8 mouse cellular contexts compared by ENCODE assay signal in genomic region chr19:5711218-5711617, GRCm38 (mm10). TPM values are rescaled to one million over a fixed set of nuclear protein-coding genes. Genes with fewer than 3 reads are reported as not detected.
DNase-seq lines count a peak whose midpoint lies in the region; ATAC-seq and TF ChIP-seq lines count a peak whose summit lies in the region.

No protein-coding gene starts in this region.

- H3K4me1 ChIP-seq in forebrain, postnatal 0 days (ENCODE audit: insufficient read depth): peaks cover 4% of the 10 kb centered on the region; the same call in 1 of the 2 replicates
- peaks cover 9% of the 10 kb centered on the region for H3K4me1 ChIP-seq in forebrain, embryonic 13.5 days
- H3K4me1 ChIP-seq in testis, adult 2 months (ENCODE audit: control insufficient read depth, insufficient read depth, low read length): peaks cover 19% of the 10 kb centered on the region

- H3K9me3 ChIP-seq in forebrain, postnatal 0 days (ENCODE audit: low read length): no peaks in the 10 kb centered on the region
- H3K9me3 ChIP-seq in forebrain, embryonic 13.5 days (replicated peaks): no peaks in the 10 kb centered on the region

- no peak overlapping the region for H3K4me3 ChIP-seq in forebrain, postnatal 0 days (ENCODE audit: low read depth, low read length)
- H3K4me3 ChIP-seq in forebrain, embryonic 13.5 days: no peak overlapping the region
- H3K4me3 ChIP-seq in testis, adult 2 months (ENCODE audit: control insufficient read depth, low read depth, low read length): no peak overlapping the region

- no peak overlapping the region for H3K4me2 ChIP-seq in forebrain, postnatal 0 days (ENCODE audit: low read depth)
- no peak overlapping the region for H3K4me2 ChIP-seq in forebrain, embryonic 13.5 days

- no peak overlapping the region for H3K9ac ChIP-seq in forebrain, postnatal 0 days
- no peak overlapping the region for H3K9ac ChIP-seq in forebrain, embryonic 13.5 days

- no peak overlapping the region for H3K27ac ChIP-seq in forebrain, postnatal 0 days (ENCODE audit: low read depth, low read length)
- H3K27ac ChIP-seq in forebrain, embryonic 13.5 days: no peak overlapping the region
- no peak overlapping the region for H3K27ac ChIP-seq in testis, adult 2 months (ENCODE audit: control insufficient read depth, insufficient read depth, low read depth, low read length)

- peak; percentile 72 for DNase-seq in forebrain, postnatal 0 days
- no peak for DNase-seq in testis, postnatal 14 days (ENCODE audit: low spot score)
- DNase-seq in embryo, embryonic 10.5 days (ENCODE audit: low spot score): peak; percentile 82
- DNase-seq in kidney, postnatal 10 days: peak; percentile 90
- peak; percentile 89 for DNase-seq in lung, postnatal 10 days
- DNase-seq in thymus, postnatal 25 days: peak; percentile 64

- no peak for TF ChIP-seq POLR2A in testis, adult 2 months (IDR thresholded peaks at IDR 0.05; ENCODE audit: control insufficient read depth, low read depth, low read length)

- WGBS in forebrain, postnatal 0 days: 12% methylated on average over 3 of the region's 3 CpGs
- WGBS in forebrain, embryonic 13.5 days: 5% methylated on average over 3 of the region's 3 CpGs

- peaks cover 60% of the 10 kb centered on the region for H3K36me3 ChIP-seq in forebrain, postnatal 0 days (ENCODE audit: insufficient read depth)
- H3K36me3 ChIP-seq in forebrain, embryonic 13.5 days (ENCODE audit: poor library complexity, severe bottlenecking): peaks cover 91% of the 10 kb centered on the region
- no peaks in the 10 kb centered on the region; the same call in 1 of the 2 replicates for H3K36me3 ChIP-seq in testis, adult 2 months (ENCODE audit: control insufficient read depth, insufficient read depth, low read length)

- ATAC-seq in forebrain, postnatal 0 days: 0 out of 2 replicates have a peak, but pooled peaks have one; percentile 36
- ATAC-seq in forebrain, embryonic 13.5 days: no peak

- no peaks in the 10 kb centered on the region for H3K27me3 ChIP-seq in forebrain, postnatal 0 days (ENCODE audit: insufficient read depth, low read length)
- H3K27me3 ChIP-seq in forebrain, embryonic 13.5 days: no peaks in the 10 kb centered on the region
- no peaks in the 10 kb centered on the region for H3K27me3 ChIP-seq in testis, adult 2 months (ENCODE audit: control insufficient read depth, insufficient read depth, low read length)

- peak; percentile 73 for TF ChIP-seq CTCF in forebrain, postnatal 0 days (IDR thresholded peaks at IDR 0.05; ENCODE audit: low read depth)
- TF ChIP-seq CTCF in testis, adult 2 months (IDR thresholded peaks at IDR 0.05; ENCODE audit: control insufficient read depth, insufficient read depth, insufficient replicate concordance, low read depth, low read length): peak; percentile 43; the same call in 1 of the 2 replicates

RNA-seq across cellular contexts. Expression of gene Kcnk7, which starts 7.1 kb away (rescaled TPM):
- total RNA-seq in forebrain, postnatal 0 days (2014; rRNA removed): not detected in 2 replicates
- 0.17 TPM in 1 of 2 replicates, not detected in the other for polyA plus RNA-seq in forebrain, postnatal 0 days (2015; fragmentation: Nextera tagmentation; extraction: Ambion mirVana)
- 0.31 and 0.32 TPM in 2 replicates for polyA plus RNA-seq in forebrain, embryonic 13.5 days (2015; fragmentation: Nextera tagmentation; extraction: Ambion mirVana)
- 10.2 and 10.8 TPM in 2 replicates for polyA plus RNA-seq in testis, adult 2 months (2012; rRNA removed)

RNA-seq across cellular contexts. Expression of gene Ehbp1l1, which starts 14.9 kb away (rescaled TPM):
- 28.5 and 33.2 TPM in 2 replicates for total RNA-seq in forebrain, postnatal 0 days (2014; rRNA removed)
- polyA plus RNA-seq in forebrain, postnatal 0 days (2015; fragmentation: Nextera tagmentation; extraction: Ambion mirVana): 41.3 and 53.0 TPM in 2 replicates
- 5.3 and 6.7 TPM in 2 replicates for polyA plus RNA-seq in forebrain, embryonic 13.5 days (2015; fragmentation: Nextera tagmentation; extraction: Ambion mirVana)
- 105 and 122 TPM in 2 replicates for polyA plus RNA-seq in testis, adult 2 months (2012; rRNA removed)

RNA-seq across cellular contexts. Expression of gene Fam89b, which starts 18.2 kb away (rescaled TPM):
- 169 and 172 TPM in 2 replicates for total RNA-seq in forebrain, postnatal 0 days (2014; rRNA removed)
- 165 and 200 TPM in 2 replicates for polyA plus RNA-seq in forebrain, postnatal 0 days (2015; fragmentation: Nextera tagmentation; extraction: Ambion mirVana)
- polyA plus RNA-seq in forebrain, embryonic 13.5 days (2015; fragmentation: Nextera tagmentation; extraction: Ambion mirVana): 199 and 204 TPM in 2 replicates
- polyA plus RNA-seq in testis, adult 2 months (2012; rRNA removed): 256 and 286 TPM in 2 replicates

RNA-seq across cellular contexts. Expression of gene Pcnx3, which starts 22.5 kb away (rescaled TPM):
- total RNA-seq in forebrain, postnatal 0 days (2014; rRNA removed): 57.4 and 67.1 TPM in 2 replicates
- polyA plus RNA-seq in forebrain, postnatal 0 days (2015; fragmentation: Nextera tagmentation; extraction: Ambion mirVana): 10.2 and 17.2 TPM in 2 replicates
- polyA plus RNA-seq in forebrain, embryonic 13.5 days (2015; fragmentation: Nextera tagmentation; extraction: Ambion mirVana): 21.6 and 29.4 TPM in 2 replicates
- 63.4 and 67.4 TPM in 2 replicates for polyA plus RNA-seq in testis, adult 2 months (2012; rRNA removed)

RNA-seq across cellular contexts. Expression of gene Map3k11, which starts 22.7 kb away (rescaled TPM):
- 14.4 and 19.7 TPM in 2 replicates for total RNA-seq in forebrain, postnatal 0 days (2014; rRNA removed)
- polyA plus RNA-seq in forebrain, postnatal 0 days (2015; fragmentation: Nextera tagmentation; extraction: Ambion mirVana): 8.7 and 9.0 TPM in 2 replicates
- 11.3 and 11.7 TPM in 2 replicates for polyA plus RNA-seq in forebrain, embryonic 13.5 days (2015; fragmentation: Nextera tagmentation; extraction: Ambion mirVana)
- polyA plus RNA-seq in testis, adult 2 months (2012; rRNA removed): 24.6 and 31.8 TPM in 2 replicates
